Mouse (Mus musculus): ENCODE results near the gene Fn1. TPM values are rescaled to one million over a fixed set of nuclear protein-coding genes. Genes with fewer than 3 reads are reported as not detected.

Fn1 gene
- polyA plus RNA-seq, 2 experiments = 78.8 to 99.5 TPM

DNA sequence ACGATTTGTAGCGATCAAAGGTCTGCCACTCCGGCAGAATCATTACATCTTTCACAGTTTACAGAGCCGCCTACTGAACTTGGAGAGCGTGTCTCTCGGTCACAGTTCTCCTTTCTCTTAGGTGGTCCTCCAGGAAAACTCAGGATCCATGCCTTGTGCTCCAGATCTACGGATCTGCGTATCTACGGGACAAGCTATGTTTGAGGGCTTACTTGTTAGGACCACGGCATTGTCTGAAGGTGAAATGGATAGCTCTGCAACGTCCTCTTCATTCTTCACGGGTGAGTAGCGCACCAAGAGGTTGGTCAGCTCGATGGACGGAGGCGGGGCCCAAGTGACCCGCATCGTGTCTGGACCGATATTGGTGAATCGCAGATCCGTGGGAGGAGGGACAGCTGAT, 40.7 kb downstream of the Fn1 start:
- Histone ChIP-seq H3K4me2 (ENCODE audit: low read depth) (no peak overlapping the region), H3K4me3 (ENCODE audit: insufficient read depth in 1 of 2, low read depth in 2 of 2, low read length in 2 of 2) (no peak overlapping the region), H3K9ac (replicated peaks) (no peak overlapping the region), H3K27me3 (ENCODE audit: control insufficient read depth, insufficient read depth, low read length) (no peaks in the 10 kb centered on the region), H3K4me1 (replicated peaks; ENCODE audit: control insufficient read depth in 2 of 2, insufficient read depth in 2 of 2, low read length in 1 of 2) (no peaks in the 10 kb centered on the region), H3K27ac (no peak overlapping the region), H3K9me3 (ENCODE audit: control insufficient read depth, low read length) (no peaks in the 10 kb centered on the region), H3K36me3 (replicated peaks; ENCODE audit: control insufficient read depth, insufficient read depth, low read depth) (no peaks in the 10 kb centered on the region; the same call in 1 of the 2 replicates)
- TF ChIP-seq EP300 (IDR thresholded peaks at IDR 0.05; ENCODE audit: low read depth) = no peak
- no peak for TF ChIP-seq CTCF (IDR thresholded peaks at IDR 0.05; ENCODE audit: low read depth)
- 84% methylated on average over 21 of the region's 21 CpGs for WGBS (ENCODE audit: insufficient replicate concordance)
- no peak for DNase-seq (ENCODE audit: low read depth in 3 of 3, low spot score in 3 of 3)
- no peak for ATAC-seq (ENCODE audit: insufficient read depth)

GRCm38 (mm10) chr1:71609916-71610315, 43.1 kb downstream of the Fn1 start:
- no peak for TF ChIP-seq CTCF (IDR thresholded peaks at IDR 0.05; ENCODE audit: low read depth)
- TF ChIP-seq EP300 (IDR thresholded peaks at IDR 0.05; ENCODE audit: low read depth) = no peak
- 58% methylated on average over 5 of the region's 5 CpGs for WGBS (ENCODE audit: insufficient replicate concordance)
- ATAC-seq (ENCODE audit: insufficient read depth) (no peak), DNase-seq (ENCODE audit: low read depth in 3 of 3, low spot score in 3 of 3) (no peak)
- Histone ChIP-seq H3K4me3 (ENCODE audit: insufficient read depth in 1 of 2, low read depth in 2 of 2, low read length in 2 of 2) (no peak overlapping the region), H3K9me3 (ENCODE audit: control insufficient read depth, low read length) (no peaks in the 10 kb centered on the region), H3K27me3 (ENCODE audit: control insufficient read depth, insufficient read depth, low read length) (no peaks in the 10 kb centered on the region), H3K36me3 (replicated peaks; ENCODE audit: control insufficient read depth, insufficient read depth, low read depth) (no peaks in the 10 kb centered on the region; the same call in none of the 2 replicates), H3K27ac (no peak overlapping the region), H3K4me2 (ENCODE audit: low read depth) (no peak overlapping the region), H3K9ac (replicated peaks) (no peak overlapping the region), H3K4me1 (replicated peaks; ENCODE audit: control insufficient read depth in 2 of 2, insufficient read depth in 2 of 2, low read length in 1 of 2) (no peaks in the 10 kb centered on the region)

DNA sequence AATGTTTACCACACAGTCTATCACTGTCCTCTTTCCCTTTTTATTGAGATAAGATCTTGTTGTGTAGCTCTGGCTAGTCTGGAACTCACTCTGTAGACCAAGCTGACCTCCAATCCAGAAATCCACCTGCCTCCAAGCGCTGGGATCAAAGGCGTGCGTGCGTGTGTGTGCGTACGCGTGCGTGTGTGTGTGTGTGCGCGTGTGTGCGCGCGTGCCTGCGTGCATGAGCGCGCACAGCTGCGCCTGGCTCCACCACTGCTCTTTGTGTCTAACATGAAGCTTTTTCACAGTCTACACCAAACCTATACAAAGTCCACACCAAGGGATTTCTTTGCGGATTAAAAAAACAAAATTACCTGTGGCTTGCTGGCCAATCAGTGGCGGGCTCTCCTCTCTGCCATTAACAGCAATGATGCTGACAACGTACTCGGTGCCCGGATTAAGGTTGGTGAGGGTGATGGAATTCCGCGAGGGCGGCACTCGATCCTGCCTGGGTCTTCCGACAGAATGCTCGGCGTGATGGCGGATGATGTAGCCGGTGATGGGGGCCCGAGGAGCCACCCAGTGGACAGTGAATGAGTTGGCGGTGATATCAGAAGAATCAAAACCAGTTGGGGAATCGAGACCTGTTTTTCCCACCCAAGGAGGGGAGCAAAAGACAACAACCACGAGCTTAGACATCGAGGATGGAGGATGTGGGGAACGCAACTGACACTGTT, 43.8 kb downstream of the Fn1 start:
- H3K4me1 ChIP-seq (replicated peaks; ENCODE audit: control insufficient read depth in 2 of 2, insufficient read depth in 2 of 2, low read length in 1 of 2) = no peaks in the 10 kb centered on the region
- no peak overlapping the region for H3K4me2 ChIP-seq (ENCODE audit: low read depth)
- H3K9me3 ChIP-seq (ENCODE audit: control insufficient read depth, low read length) = no peaks in the 10 kb centered on the region
- no peak overlapping the region for H3K4me3 ChIP-seq (ENCODE audit: insufficient read depth in 1 of 2, low read depth in 2 of 2, low read length in 2 of 2)
- WGBS (ENCODE audit: insufficient replicate concordance) = 83% methylated on average over 37 of the region's 37 CpGs
- DNase-seq (ENCODE audit: low read depth in 3 of 3, low spot score in 3 of 3) (no peak), ATAC-seq (ENCODE audit: insufficient read depth) (no peak)
- no peaks in the 10 kb centered on the region for H3K27me3 ChIP-seq (ENCODE audit: control insufficient read depth, insufficient read depth, low read length)
- H3K9ac ChIP-seq (replicated peaks) = no peak overlapping the region
- no peak overlapping the region for H3K27ac ChIP-seq
- no peaks in the 10 kb centered on the region; the same call in none of the 2 replicates for H3K36me3 ChIP-seq (replicated peaks; ENCODE audit: control insufficient read depth, insufficient read depth, low read depth)
- TF ChIP-seq EP300 (IDR thresholded peaks at IDR 0.05; ENCODE audit: low read depth) = no peak
- no peak for TF ChIP-seq CTCF (IDR thresholded peaks at IDR 0.05; ENCODE audit: low read depth)

GRCm38 (mm10) chr1:71606600-71607325, 46.2 kb downstream of the Fn1 start:
- TF ChIP-seq CTCF (IDR thresholded peaks at IDR 0.05; ENCODE audit: low read depth) (no peak), EP300 (IDR thresholded peaks at IDR 0.05; ENCODE audit: low read depth) (no peak)
- no peak overlapping the region for H3K4me3 ChIP-seq (ENCODE audit: insufficient read depth in 1 of 2, low read depth in 2 of 2, low read length in 2 of 2)
- no peak overlapping the region for H3K27ac ChIP-seq
- no peaks in the 10 kb centered on the region; the same call in none of the 2 replicates for H3K36me3 ChIP-seq (replicated peaks; ENCODE audit: control insufficient read depth, insufficient read depth, low read depth)
- ATAC-seq (ENCODE audit: insufficient read depth) (no peak), DNase-seq (ENCODE audit: low read depth in 3 of 3, low spot score in 3 of 3) (no peak)
- 64% methylated on average over 8 of the region's 8 CpGs for WGBS (ENCODE audit: insufficient replicate concordance)
- no peak overlapping the region for H3K4me2 ChIP-seq (ENCODE audit: low read depth)
- H3K4me1 ChIP-seq (replicated peaks; ENCODE audit: control insufficient read depth in 2 of 2, insufficient read depth in 2 of 2, low read length in 1 of 2) = no peaks in the 10 kb centered on the region
- H3K27me3 ChIP-seq (ENCODE audit: control insufficient read depth, insufficient read depth, low read length) = no peaks in the 10 kb centered on the region
- H3K9me3 ChIP-seq (ENCODE audit: control insufficient read depth, low read length) = no peaks in the 10 kb centered on the region
- H3K9ac ChIP-seq (replicated peaks) = no peak overlapping the region

- no peak overlapping the region for H3K4me2 ChIP-seq (ENCODE audit: low read depth)
- no peaks in the 10 kb centered on the region for H3K4me1 ChIP-seq (replicated peaks; ENCODE audit: control insufficient read depth in 2 of 2, insufficient read depth in 2 of 2, low read length in 1 of 2)
- H3K9ac ChIP-seq (replicated peaks) = no peak overlapping the region
- H3K4me3 ChIP-seq (ENCODE audit: insufficient read depth in 1 of 2, low read depth in 2 of 2, low read length in 2 of 2) = no peak overlapping the region
- no peak for TF ChIP-seq CTCF (IDR thresholded peaks at IDR 0.05; ENCODE audit: low read depth)
- TF ChIP-seq EP300 (IDR thresholded peaks at IDR 0.05; ENCODE audit: low read depth) = no peak
- no peak for DNase-seq (ENCODE audit: low read depth in 3 of 3, low spot score in 3 of 3)
- H3K36me3 ChIP-seq (replicated peaks; ENCODE audit: control insufficient read depth, insufficient read depth, low read depth) = no peaks in the 10 kb centered on the region; the same call in none of the 2 replicates
- H3K27ac ChIP-seq = no peak overlapping the region
- H3K27me3 ChIP-seq (ENCODE audit: control insufficient read depth, insufficient read depth, low read length) = no peaks in the 10 kb centered on the region
- ATAC-seq (ENCODE audit: insufficient read depth) = no peak
- H3K9me3 ChIP-seq (ENCODE audit: control insufficient read depth, low read length) = no peaks in the 10 kb centered on the region
- WGBS (ENCODE audit: insufficient replicate concordance) = 63% methylated on average over 2 of the region's 2 CpGs
Observed at GRCm38 (mm10) chr1:71605751-71606150, 47.2 kb downstream of the Fn1 start.
